In genomic region chr3:79957752-79958151, GRCm38 (mm10) we compare ENCODE assay signal across 18 mouse cellular contexts.
DNase-seq lines count a peak whose midpoint lies in the region; ATAC-seq and TF ChIP-seq lines count a peak whose summit lies in the region.
"Had no signal": no experiment of that assay in that cellular context is flagged by ENCODE, and none has a peak within 500 bp of the region (broad histone marks: within the 10 kb centered on the region; RNA-seq: fewer than 3 reads in every experiment).

No protein-coding gene starts in this region.

- intact Hi-C loops in gastrocnemius, adult 2 months (cut with DNase I), result no loop called here

- H3K27me3 ChIP-seq in heart, embryonic 16.5 days (ENCODE audit: control insufficient read depth, insufficient read depth, low read length), result no peaks in the 10 kb centered on the region
- H3K27me3 ChIP-seq in lung, embryonic 16.5 days (ENCODE audit: control insufficient read depth, insufficient read depth, low read depth, low read length), result no peaks in the 10 kb centered on the region
- H3K27me3 ChIP-seq: embryonic facial prominence, embryonic 12.5 days; forebrain, embryonic 15.5 days; hindbrain, embryonic 13.5 days had no signal

- no peaks in the 10 kb centered on the region for H3K9me3 ChIP-seq in heart, embryonic 16.5 days (replicated peaks; ENCODE audit: control insufficient read depth, low read length)
- H3K9me3 ChIP-seq in lung, embryonic 16.5 days (ENCODE audit: control insufficient read depth, low read length), result no peaks in the 10 kb centered on the region
- H3K9me3 ChIP-seq: embryonic facial prominence, embryonic 12.5 days; forebrain, embryonic 15.5 days; hindbrain, embryonic 13.5 days had no signal

- H3K36me3 ChIP-seq in heart, embryonic 16.5 days (ENCODE audit: control insufficient read depth, insufficient read depth), result no peaks in the 10 kb centered on the region
- H3K36me3 ChIP-seq in lung, embryonic 16.5 days (ENCODE audit: control insufficient read depth, insufficient read depth, low read length), result no peaks in the 10 kb centered on the region
- H3K36me3 ChIP-seq: embryonic facial prominence, embryonic 12.5 days; forebrain, embryonic 15.5 days; hindbrain, embryonic 13.5 days had no signal

- 72% methylated on average over 2 of the region's 2 CpGs for WGBS in heart, embryonic 16.5 days
- WGBS in lung, embryonic 16.5 days, result 74% methylated on average over 2 of the region's 2 CpGs

- H3K27ac ChIP-seq in gastrocnemius, adult 2 months, result peak overlapping the region; percentile 31; the same call in 1 of the 2 replicates
- peak overlapping the region; percentile 70 for H3K27ac ChIP-seq in heart, embryonic 16.5 days (ENCODE audit: low read length)
- no peak overlapping the region; the same call in 1 of the 2 replicates for H3K27ac ChIP-seq in lung, embryonic 16.5 days (ENCODE audit: low read length)
- H3K27ac ChIP-seq: embryonic facial prominence, embryonic 12.5 days; forebrain, embryonic 15.5 days; hindbrain, embryonic 13.5 days; hindbrain, postnatal 0 days had no signal

- no peak overlapping the region for H3K4me2 ChIP-seq in heart, embryonic 16.5 days (ENCODE audit: low read depth, low read length)
- no peak overlapping the region for H3K4me2 ChIP-seq in lung, embryonic 16.5 days (ENCODE audit: low read depth, low read length)
- H3K4me2 ChIP-seq: embryonic facial prominence, embryonic 12.5 days; forebrain, embryonic 15.5 days; hindbrain, embryonic 13.5 days had no signal

- TF ChIP-seq CTCF in gastrocnemius, adult 2 months (IDR thresholded peaks at IDR 0.05), result no peak

- H3K4me3 ChIP-seq in gastrocnemius, adult 2 months, result no peak overlapping the region
- no peak overlapping the region for H3K4me3 ChIP-seq in heart, embryonic 16.5 days (ENCODE audit: low read length)
- no peak overlapping the region for H3K4me3 ChIP-seq in lung, embryonic 16.5 days (ENCODE audit: low read length)
- H3K4me3 ChIP-seq: embryonic facial prominence, embryonic 12.5 days; forebrain, embryonic 15.5 days; hindbrain, embryonic 13.5 days had no signal

- H3K9ac ChIP-seq in heart, embryonic 16.5 days (ENCODE audit: low read length), result no peak overlapping the region
- H3K9ac ChIP-seq in lung, embryonic 16.5 days (ENCODE audit: low read length), result no peak overlapping the region
- H3K9ac ChIP-seq: embryonic facial prominence, embryonic 12.5 days; forebrain, embryonic 15.5 days; hindbrain, embryonic 13.5 days had no signal

- DNase-seq in gastrocnemius, adult 2 months, result no peak
- DNase-seq in gastrocnemius, adult 8-10 months (ENCODE audit: low spot score in 2 of 2), result no peak
- DNase-seq in heart, adult 11 months, result no peak
- no peak for DNase-seq in lung, adult 18-20 months
- peak; percentile 49 for DNase-seq in telencephalon, adult 2 months (ENCODE audit: low read depth, low spot score)
- DNase-seq in neural tube, embryonic 10.5 days (ENCODE audit: extremely low spot score, low spot score), result no peak
- DNase-seq: adrenal gland, postnatal 14 days; cerebellum, adult 11 months; cerebellum, adult 8-10 months; cerebellum, postnatal 14 days; gastrocnemius, postnatal 36 days; kidney, adult 11 months had no signal

- ATAC-seq in heart, embryonic 16.5 days (replicated peaks; ENCODE audit: extremely low read depth, insufficient read depth, low FRiP score), result peak; percentile 55
- ATAC-seq in lung, embryonic 16.5 days (ENCODE audit: low read depth), result peak; percentile 56; the same call in 1 of the 2 replicates
- ATAC-seq: forebrain, embryonic 15.5 days; hindbrain, postnatal 0 days had no signal

- H3K4me1 ChIP-seq in heart, embryonic 16.5 days (ENCODE audit: control insufficient read depth, insufficient read depth, low read length), result peaks cover 5% of the 10 kb centered on the region; the same call in 1 of the 2 replicates
- peaks cover 5% of the 10 kb centered on the region for H3K4me1 ChIP-seq in lung, embryonic 16.5 days (replicated peaks; ENCODE audit: control insufficient read depth, insufficient read depth, low read length)
- H3K4me1 ChIP-seq: embryonic facial prominence, embryonic 12.5 days; forebrain, embryonic 15.5 days had no signal
